Mouse (Mus musculus) brain, embryonic 14.5 days (tissue): ENCODE results near the gene Ddx39. TPM values are rescaled to one million over a fixed set of nuclear protein-coding genes. Genes with fewer than 3 reads are reported as not detected.

Experiments used
- DNase-seq: peaks from one replicate; pipeline ENCODE4 v3.0.0-alpha.2; 2011; ENCODE audit warnings: low read depth
- CTCF ChIP-seq: fragments of 200-500 bp; IDR thresholded peaks from 2 replicates; pipeline ENCODE4 v1.5.1; 2012; ENCODE audit warnings: inconsistent platforms, mild to moderate bottlenecking, moderate library complexity, borderline replicate concordance; ENCODE audit not compliant: insufficient read depth, insufficient read length; ENCODE audit errors: extremely low read depth
- POLR2A ChIP-seq: fragments of 200-500 bp; IDR thresholded peaks from 2 replicates; pipeline ENCODE4 v1.6.1; 2012; ENCODE audit warnings: mild to moderate bottlenecking, inconsistent platforms, borderline replicate concordance; ENCODE audit not compliant: poor library complexity, insufficient read depth, insufficient read length, severe bottlenecking; ENCODE audit errors: extremely low read depth
- polyA plus RNA-seq: library from polyadenylated mRNA; depleted of rRNA; stranded (reverse); fragments of >200 nt; gene quantifications from 2 replicates; pipeline ENCODE4 v1.2.3, GENCODE M21; 2012

The Ddx39 gene
- polyA plus RNA-seq, 1 experiment, result 74.5 TPM

DNA sequence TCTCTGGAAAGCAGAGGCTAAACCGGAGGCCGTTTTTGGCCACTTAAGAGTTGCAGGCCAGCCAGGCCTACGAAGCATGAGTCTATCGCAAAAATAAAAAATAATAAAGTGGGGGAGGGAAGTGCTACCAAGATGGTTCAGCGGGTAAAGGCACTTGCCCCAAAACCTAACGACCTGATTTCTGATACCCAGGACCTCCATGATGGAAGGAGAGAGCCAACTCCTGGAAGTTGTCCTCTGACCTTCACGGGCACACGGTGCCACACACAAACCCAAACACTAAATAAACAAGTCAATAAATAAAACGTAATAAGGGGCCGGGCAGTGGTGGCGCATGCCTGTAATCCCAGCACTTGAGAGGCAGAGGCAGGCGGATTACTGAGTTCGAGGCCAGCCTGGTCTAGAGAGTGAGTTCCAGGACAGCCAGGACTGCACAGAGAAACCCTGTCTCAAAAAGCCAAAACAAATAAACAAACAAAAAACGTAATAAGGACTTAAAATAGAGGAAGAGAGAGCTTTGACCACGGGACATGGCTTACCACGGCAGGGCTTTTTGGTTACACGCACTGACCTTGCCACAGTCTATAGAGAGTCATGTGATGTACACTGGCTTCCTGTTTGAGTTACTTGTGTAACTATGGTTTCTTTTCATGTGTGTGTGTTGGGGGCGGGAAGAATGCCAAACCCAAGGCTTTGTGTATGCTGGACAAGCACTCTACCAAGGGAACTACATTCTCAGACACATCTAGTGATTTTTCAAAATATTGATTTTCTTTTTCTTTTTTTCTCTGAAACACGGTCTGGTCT, 27.1 kb downstream of the Ddx39 start:
- DNase-seq, result no peak
- TF ChIP-seq POLR2A (no peak), CTCF (no peak)

DNA sequence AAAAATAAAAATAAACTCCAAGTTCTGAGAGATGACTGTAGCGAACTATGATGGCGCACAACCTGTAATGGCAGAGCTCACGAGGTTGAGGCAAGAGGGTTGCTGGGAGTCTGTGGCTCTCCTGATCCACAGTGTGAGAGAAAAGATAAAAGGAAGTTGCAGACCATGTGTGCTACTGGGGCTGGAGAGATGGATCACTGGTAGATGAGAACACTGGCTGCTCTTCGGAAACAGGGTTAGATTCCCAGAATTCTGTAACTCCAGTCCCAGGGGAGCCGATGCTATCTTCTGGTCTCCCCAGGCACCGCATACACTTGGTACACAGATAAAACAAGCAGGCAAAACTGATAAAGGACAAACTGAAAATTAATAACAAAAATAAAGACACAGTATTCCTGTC, 28.0 kb downstream of the Ddx39 start:
- no peak for TF ChIP-seq POLR2A
- TF ChIP-seq CTCF, result no peak

DNA sequence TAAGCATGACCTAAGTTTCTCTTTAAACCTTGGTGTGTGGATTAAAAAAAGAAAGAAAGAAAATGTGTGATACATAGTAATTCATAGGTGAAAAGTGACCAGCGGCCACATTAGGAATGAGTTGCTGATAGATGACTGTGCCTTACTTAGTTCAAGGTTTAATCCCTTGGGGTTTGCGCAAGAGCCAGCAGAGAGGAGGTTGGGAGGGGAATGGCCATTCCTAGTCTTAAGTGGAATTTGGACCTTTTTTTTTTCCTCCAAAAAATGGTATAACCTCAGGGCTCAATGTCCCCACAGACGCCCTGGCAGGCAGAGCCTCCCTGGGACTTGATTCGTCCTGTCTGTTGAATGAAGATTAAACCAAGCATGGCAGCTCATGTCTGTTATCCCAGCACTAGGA, 29.1 kb downstream of the Ddx39 start:
- no peak for DNase-seq

More for the DNA sequence above, 28.0 kb downstream of the Ddx39 start:
- DNase-seq, result no peak

DNA sequence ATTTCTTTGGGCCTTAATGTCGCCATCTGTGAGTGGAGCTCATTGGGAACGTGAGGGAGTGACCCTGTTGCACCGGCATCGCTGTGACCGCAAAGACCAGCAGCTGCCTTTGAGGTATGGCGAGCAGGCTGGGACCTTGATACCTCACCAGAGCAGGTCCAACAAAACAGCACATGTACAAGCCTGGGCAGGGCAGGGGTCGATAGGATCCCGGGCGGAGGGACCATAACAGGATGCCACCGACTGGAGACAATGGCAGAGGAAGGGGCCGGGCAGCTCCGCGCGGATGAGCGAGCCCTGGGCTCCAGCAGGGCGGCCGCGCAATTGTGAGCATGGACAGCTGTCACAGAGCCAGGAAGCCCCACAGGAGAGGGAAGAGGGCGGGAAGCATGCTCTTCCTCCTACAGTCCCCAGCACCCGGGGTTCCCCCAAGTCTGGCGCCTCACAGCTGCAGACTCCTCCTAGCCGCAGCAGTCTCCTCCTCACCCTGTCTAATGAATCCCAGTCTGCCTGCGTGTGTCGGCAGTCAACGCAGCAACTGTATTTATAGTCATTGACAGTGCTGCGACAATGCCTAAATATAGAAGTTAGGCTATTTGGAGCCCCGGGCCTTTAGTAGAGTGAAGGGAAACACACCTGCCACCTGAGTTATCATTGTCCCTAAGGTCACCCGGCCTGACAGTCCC, 32.8 kb downstream of the Ddx39 start:
- TF ChIP-seq POLR2A (peak; percentile 13; the same call in 1 of the 2 replicates), CTCF (no peak)
- DNase-seq, result peak; percentile 59

More for the DNA sequence above, 29.1 kb downstream of the Ddx39 start:
- TF ChIP-seq CTCF (no peak), POLR2A (no peak)

DNA sequence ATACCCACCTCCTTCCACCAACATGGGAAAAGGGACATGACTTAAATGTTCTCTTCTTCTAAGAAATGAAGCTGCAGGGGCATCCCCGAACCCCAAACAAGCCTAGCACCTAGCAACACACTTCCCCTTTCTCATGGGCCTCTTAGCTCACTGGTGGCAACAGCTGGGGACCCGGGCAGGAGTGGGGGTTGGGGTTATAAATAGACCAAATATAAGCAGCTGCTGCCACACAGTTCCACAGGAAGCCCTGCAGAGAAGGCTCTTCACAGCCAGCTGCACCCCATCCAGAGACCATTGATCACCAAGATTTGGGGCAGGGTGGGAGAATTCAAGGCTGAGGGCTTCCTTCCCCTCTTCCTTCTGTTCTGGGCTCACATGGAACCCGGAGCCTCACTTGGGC, 33.7 kb downstream of the Ddx39 start:
- DNase-seq, result peak; percentile 34

DNA sequence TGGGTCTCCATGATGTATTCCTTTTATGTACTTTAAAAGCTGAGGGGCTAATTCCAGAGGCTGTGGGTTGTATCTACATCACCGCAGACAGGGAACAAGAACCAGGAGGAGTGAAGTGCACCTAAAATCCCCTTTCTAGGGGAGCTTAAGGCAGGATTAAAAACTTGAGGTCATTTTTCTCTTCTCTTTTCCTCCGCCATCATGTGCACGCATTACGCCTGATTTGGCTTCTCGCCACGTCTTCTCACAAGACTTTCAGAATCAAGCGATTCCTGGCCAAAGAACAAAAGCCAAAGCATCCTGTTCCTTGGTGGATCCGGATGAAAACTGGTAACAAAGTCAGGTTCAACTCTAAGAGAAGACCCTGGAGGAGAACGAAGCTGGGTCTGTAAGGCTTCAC, 34.3 kb downstream of the Ddx39 start:
- no peak for DNase-seq
- no peak for TF ChIP-seq POLR2A
- no peak for TF ChIP-seq CTCF

More for the DNA sequence above, 33.7 kb downstream of the Ddx39 start:
- TF ChIP-seq POLR2A (no peak), CTCF (no peak)

DNA sequence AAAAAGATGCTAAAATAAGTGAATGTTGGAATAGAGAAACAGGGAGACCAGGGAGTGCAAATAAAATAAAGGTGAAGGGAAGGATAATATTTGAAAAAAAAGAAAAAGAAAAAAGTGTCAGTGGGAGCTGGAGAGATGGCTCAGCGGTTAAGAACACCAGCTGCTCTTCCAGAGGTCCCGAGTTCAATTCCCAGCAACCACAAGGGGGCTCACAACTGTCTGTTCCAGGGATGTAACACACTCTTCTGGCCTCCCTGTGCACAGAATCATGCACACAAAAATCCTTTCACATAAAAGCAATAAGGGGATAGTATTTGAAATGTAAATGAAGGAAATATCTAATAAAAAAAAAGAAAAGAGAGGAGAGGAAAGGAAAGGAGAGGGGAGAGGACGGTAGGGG, 39.2 kb downstream of the Ddx39 start:
- peak; percentile 33; the same call in 1 of the 2 replicates for TF ChIP-seq CTCF
- no peak for TF ChIP-seq POLR2A
- peak; percentile 26 for DNase-seq

DNA sequence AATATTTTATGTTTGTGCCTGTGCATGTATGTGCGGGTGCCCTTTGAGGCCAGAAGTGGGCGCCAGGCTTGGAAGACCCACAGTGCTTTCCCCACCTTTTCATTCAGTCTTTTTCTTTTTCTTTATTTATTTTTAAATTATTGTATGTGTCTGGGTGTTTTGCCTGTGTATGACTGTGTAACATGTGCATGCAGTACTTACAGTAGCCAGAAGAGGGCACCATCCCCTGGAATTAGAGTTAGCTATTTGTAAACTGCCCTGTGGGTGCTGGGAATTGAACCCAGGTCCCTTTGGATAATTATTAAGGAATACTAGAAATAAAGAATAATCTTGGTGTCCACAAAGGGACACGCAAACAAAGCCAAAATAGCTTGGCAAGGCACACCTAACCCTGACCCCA, 41.3 kb downstream of the Ddx39 start:
- DNase-seq, result no peak
- TF ChIP-seq CTCF, result peak; percentile 26; the same call in 1 of the 2 replicates
- TF ChIP-seq POLR2A, result no peak

DNA sequence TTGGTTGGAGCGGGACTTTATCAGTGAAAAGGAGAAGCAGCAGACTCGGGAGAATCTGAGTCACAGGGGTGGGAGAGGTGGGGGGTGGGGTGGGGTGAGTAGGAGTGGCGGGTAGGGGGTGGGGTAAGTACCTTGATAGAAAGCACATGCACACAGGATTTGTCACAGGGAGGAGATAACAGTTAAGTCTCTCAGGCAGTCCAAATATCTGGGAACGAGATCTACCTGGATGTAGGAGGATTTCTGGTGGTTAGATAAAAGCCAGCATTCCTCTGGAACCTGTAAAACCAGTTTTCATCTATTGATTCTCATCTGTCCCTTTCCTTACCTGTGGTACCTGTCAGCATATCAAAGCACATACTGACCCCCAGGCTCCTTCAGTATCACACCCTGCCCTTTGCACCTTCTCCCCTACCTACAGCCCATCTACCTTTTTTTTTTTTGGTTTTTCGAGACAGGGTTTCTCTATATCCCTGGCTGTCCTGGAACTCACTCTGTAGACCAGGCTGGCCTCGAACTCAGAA, 42.2 kb downstream of the Ddx39 start:
- no peak for DNase-seq
- TF ChIP-seq POLR2A, result no peak
- no peak for TF ChIP-seq CTCF

DNA sequence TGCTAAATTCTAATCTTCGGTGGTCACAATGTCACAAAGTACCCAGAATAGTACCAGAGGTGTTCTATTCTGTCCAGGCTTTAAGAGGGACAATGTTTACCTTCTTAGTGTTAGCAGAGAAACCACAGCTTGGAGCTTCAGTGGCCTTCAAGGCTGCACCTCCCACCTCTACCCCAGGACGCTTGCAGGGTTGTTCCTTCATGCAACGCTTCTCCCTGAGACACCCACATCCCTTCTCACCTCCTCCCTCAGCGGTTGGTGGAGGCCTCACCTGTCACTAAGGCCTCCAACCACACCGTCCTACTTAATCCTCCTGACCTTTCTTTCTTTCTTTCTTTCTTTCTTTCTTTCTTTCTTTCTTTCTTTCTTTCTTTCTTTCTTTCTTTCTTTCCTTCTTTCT, 43.3 kb downstream of the Ddx39 start:
- TF ChIP-seq CTCF, result no peak
- no peak for TF ChIP-seq POLR2A
- no peak for DNase-seq

DNA sequence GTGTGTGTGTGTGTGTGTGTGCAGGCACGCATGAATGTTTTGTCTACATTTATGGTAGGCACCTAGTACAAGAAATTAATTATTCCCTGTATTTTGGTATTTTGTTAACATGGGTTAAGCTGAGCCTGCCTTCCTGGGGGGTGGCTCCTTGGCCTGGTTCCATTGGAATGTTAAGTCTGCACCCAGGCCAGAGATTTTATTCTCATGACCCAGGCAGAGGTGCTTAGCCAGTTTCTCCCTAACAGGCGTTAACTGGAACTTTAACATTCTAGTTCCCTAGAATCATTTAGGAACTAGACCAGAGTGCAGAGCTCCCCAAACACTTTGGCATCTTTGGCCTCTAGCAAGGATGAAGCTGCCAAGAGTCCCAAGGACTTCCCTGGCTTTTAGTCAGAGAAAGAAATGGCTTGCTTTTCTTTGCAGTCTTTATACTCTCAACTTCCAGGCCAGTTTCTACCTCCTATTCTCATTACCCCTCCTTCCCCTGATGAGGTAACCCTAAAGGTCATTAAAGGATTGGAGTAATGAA, 44.3 kb downstream of the Ddx39 start:
- no peak for TF ChIP-seq POLR2A
- TF ChIP-seq CTCF, result no peak
- no peak for DNase-seq

DNA sequence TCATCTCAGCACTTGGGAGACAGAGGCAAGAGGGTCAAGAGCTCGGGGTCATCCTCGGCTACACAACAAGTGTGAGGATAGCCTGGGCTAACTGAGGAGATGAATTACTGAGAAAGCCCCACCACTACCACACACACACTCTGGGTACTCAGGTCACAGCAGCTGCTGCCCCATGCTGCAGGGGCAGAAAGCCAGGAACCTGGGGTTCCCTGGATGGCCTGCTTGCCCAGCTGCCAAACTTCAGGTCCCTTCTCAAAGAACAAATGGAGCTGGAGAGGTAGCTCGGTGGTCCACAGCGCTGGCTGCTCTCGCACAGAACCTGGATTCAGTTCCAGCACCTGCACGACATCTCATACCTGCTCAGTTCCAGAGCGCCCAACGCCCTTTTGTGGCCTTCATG, 49.1 kb downstream of the Ddx39 start:
- TF ChIP-seq POLR2A (no peak), CTCF (no peak)
- DNase-seq, result no peak
